Comparison of ENCODE assay signal across 10 mouse cellular contexts in genomic region chr13:72120911-72121553, GRCm38 (mm10).
DNase-seq lines count a peak whose midpoint lies in the region; ATAC-seq lines count a peak whose summit lies in the region.
"Had no signal": no experiment of that assay in that cellular context is flagged by ENCODE, and none has a peak within 500 bp of the region (broad histone marks: within the 10 kb centered on the region; RNA-seq: fewer than 3 reads in every experiment).

No protein-coding gene starts in this region.

- intact Hi-C loops in heart, postnatal 25 days (cut with DNase I) = no loop called here
- intact Hi-C loops in left cerebral cortex, postnatal 14 days (cut with DNase I) = no loop called here

- no peak overlapping the region for H3K9ac ChIP-seq in heart, embryonic 12.5 days
- no peak overlapping the region for H3K9ac ChIP-seq in forebrain, embryonic 14.5 days (ENCODE audit: low read length)
- H3K9ac ChIP-seq in midbrain, embryonic 12.5 days (replicated peaks) = no peak overlapping the region
- H3K9ac ChIP-seq: neural tube, embryonic 13.5 days had no signal

- H3K4me1 ChIP-seq in heart, embryonic 12.5 days (replicated peaks) = peaks cover 26% of the 10 kb centered on the region
- H3K4me1 ChIP-seq in forebrain, embryonic 14.5 days (ENCODE audit: control insufficient read depth, insufficient read depth, low read length) = peaks cover 13% of the 10 kb centered on the region
- peaks cover 31% of the 10 kb centered on the region for H3K4me1 ChIP-seq in midbrain, embryonic 12.5 days

- H3K4me2 ChIP-seq in heart, embryonic 12.5 days = no peak overlapping the region
- no peak overlapping the region for H3K4me2 ChIP-seq in forebrain, embryonic 14.5 days (ENCODE audit: low read length)
- H3K4me2 ChIP-seq in midbrain, embryonic 12.5 days (replicated peaks) = peak overlapping the region; percentile 33
- H3K4me2 ChIP-seq: liver, embryonic 11.5 days; neural tube, embryonic 13.5 days had no signal

- H3K4me3 ChIP-seq in heart, embryonic 12.5 days = no peak overlapping the region
- no peak overlapping the region for H3K4me3 ChIP-seq in forebrain, embryonic 14.5 days (ENCODE audit: low read depth, low read length)
- no peak overlapping the region for H3K4me3 ChIP-seq in midbrain, embryonic 12.5 days
- H3K4me3 ChIP-seq: neural tube, embryonic 13.5 days had no signal

- no peaks in the 10 kb centered on the region for H3K9me3 ChIP-seq in heart, embryonic 12.5 days (replicated peaks)
- no peaks in the 10 kb centered on the region for H3K9me3 ChIP-seq in forebrain, embryonic 14.5 days (replicated peaks; ENCODE audit: control insufficient read depth, low read length)
- H3K9me3 ChIP-seq in midbrain, embryonic 12.5 days = no peaks in the 10 kb centered on the region
- H3K9me3 ChIP-seq: neural tube, embryonic 13.5 days had no signal

- DNase-seq in heart, postnatal 25 days (ENCODE audit: low spot score) = no peak
- DNase-seq in embryo, embryonic 10 days (ENCODE audit: low spot score) = peak; percentile 58
- DNase-seq in forebrain, embryonic 14.5 days (ENCODE audit: low spot score) = peak; percentile 49
- no peak for DNase-seq in spleen, postnatal 14 days (ENCODE audit: low spot score in 2 of 2)
- no peak for DNase-seq in left cerebral cortex, postnatal 14 days (ENCODE audit: low spot score in 2 of 2)
- no peak for DNase-seq in right cerebral cortex, adult 18-20 months

- 0 out of 2 replicates have a peak, but pooled peaks have one; percentile 17 for ATAC-seq in heart, embryonic 12.5 days (ENCODE audit: insufficient number of reproducible peaks, low FRiP score)
- ATAC-seq in forebrain, embryonic 14.5 days = peak; percentile 51; the same call in 1 of the 2 replicates
- ATAC-seq in midbrain, embryonic 12.5 days (ENCODE audit: low FRiP score, low read depth) = peak; percentile 87

- H3K36me3 ChIP-seq in heart, embryonic 12.5 days = no peaks in the 10 kb centered on the region
- H3K36me3 ChIP-seq in forebrain, embryonic 14.5 days (ENCODE audit: control insufficient read depth, insufficient read depth, low read length) = no peaks in the 10 kb centered on the region
- H3K36me3 ChIP-seq in midbrain, embryonic 12.5 days = no peaks in the 10 kb centered on the region
- H3K36me3 ChIP-seq: neural tube, embryonic 13.5 days had no signal

- H3K27ac ChIP-seq in heart, embryonic 12.5 days (ENCODE audit: poor library complexity, severe bottlenecking) = no peak overlapping the region
- no peak overlapping the region for H3K27ac ChIP-seq in forebrain, embryonic 14.5 days (ENCODE audit: low read depth, low read length)
- H3K27ac ChIP-seq in midbrain, embryonic 12.5 days (replicated peaks) = peak overlapping the region; percentile 70
- H3K27ac ChIP-seq: neural tube, embryonic 13.5 days had no signal

- 23% methylated on average over 6 of the region's 6 CpGs for WGBS in heart, embryonic 12.5 days
- WGBS in forebrain, embryonic 14.5 days = 4% methylated on average over 6 of the region's 6 CpGs
- WGBS in midbrain, embryonic 12.5 days = 5% methylated on average over 6 of the region's 6 CpGs

- H3K27me3 ChIP-seq in heart, embryonic 12.5 days (replicated peaks) = peaks cover 5% of the 10 kb centered on the region
- peaks cover 14% of the 10 kb centered on the region; the same call in 1 of the 2 replicates for H3K27me3 ChIP-seq in forebrain, embryonic 14.5 days (replicated peaks; ENCODE audit: control insufficient read depth, insufficient read depth, low read length)
- H3K27me3 ChIP-seq in midbrain, embryonic 12.5 days = peaks cover 75% of the 10 kb centered on the region

Comparison
In these comparisons a context has a peak if more than half of its experiments do, and no peak if none do; other contexts are left out.
1. ATAC-seq: peak in every context shown above with its lines; median percentile 87 in midbrain, embryonic 12.5 days; 51 in forebrain, embryonic 14.5 days; 17 in heart, embryonic 12.5 days.
2. DNase-seq: peak in embryo, embryonic 10 days (single experiment) and forebrain, embryonic 14.5 days (single experiment); none in heart, postnatal 25 days (single experiment), spleen, postnatal 14 days (0 of 2), left cerebral cortex, postnatal 14 days (0 of 2) and right cerebral cortex, adult 18-20 months (single experiment).